8 mouse cellular contexts compared by ENCODE assay signal in the genomic region with DNA sequence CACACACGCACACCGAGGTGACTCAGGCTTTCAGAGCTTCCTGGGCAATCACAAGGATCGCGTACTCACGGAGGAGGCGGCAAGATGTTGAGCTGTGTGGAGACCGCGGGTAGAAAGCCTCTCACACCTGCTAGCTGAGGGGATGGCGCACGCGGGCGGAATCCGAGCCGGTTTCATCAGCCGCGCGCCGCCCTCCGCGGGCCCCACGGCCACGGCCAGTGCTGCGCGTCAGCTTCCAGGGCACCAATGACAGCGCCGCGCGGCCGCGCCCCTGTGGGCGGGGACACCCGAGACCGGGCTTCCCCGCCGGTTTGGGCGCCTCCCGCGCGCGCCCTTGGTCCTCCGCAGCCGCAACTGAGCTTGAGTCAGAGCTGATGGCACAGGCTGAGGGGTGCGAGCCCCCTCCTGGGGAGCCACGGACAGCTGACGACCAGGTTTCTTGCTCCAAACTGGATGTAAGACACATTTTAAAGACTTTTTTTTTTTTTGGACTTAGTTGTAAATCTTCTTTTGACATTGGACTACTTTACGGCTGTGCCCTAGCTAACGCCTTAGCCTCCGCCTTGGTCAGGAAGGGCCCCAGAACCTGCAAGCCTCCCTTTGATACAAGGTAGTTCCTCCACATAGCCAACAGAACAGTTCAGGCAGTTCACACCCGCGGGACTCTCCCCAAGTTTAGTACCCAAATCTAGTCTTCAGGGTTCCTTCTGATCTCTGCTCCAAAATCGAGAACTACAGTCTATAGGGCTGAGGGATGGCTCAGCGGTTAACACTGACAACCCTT. TPM values are rescaled to one million over a fixed set of nuclear protein-coding genes. Genes with fewer than 3 reads are reported as not detected.
DNase-seq lines count a peak whose midpoint lies in the region; ATAC-seq and TF ChIP-seq lines count a peak whose summit lies in the region.

A gene (minus strand): TSS at position 245 of the 784 bp plus-strand sequence.

- H3K9ac ChIP-seq in forebrain, embryonic 15.5 days (replicated peaks): peak within 1 kb of the TSS; percentile 68
- H3K9ac ChIP-seq in lung, embryonic 14.5 days: peak within 1 kb of the TSS; percentile 84

- H3K27ac ChIP-seq in forebrain, embryonic 15.5 days (replicated peaks): peak within 1 kb of the TSS; percentile 51
- peak within 1 kb of the TSS; percentile 83 for H3K27ac ChIP-seq in layer of hippocampus, adult 2 months
- H3K27ac ChIP-seq in lung, embryonic 14.5 days (ENCODE audit: low read depth): 0 out of 2 replicates have a peak within 1 kb of the TSS, but pooled peaks have one; percentile 65
- peak within 1 kb of the TSS; percentile 9 for H3K27ac ChIP-seq in olfactory bulb, adult 2 months (ENCODE audit: insufficient read depth, low read depth, low read length)
- no peak within 1 kb of the TSS; the same call in 1 of the 2 replicates for H3K27ac ChIP-seq in thymus, adult 2 months (ENCODE audit: control insufficient read depth, insufficient read depth, low read length)

- H3K9me3 ChIP-seq in forebrain, embryonic 15.5 days: no peaks in the 10 kb centered on the region
- H3K9me3 ChIP-seq in lung, embryonic 14.5 days (ENCODE audit: low read depth, low read length): no peaks in the 10 kb centered on the region

- DNase-seq in ES-CJ7 (ENCODE audit: low read depth, low spot score): peak; percentile 77
- peak; percentile 79 for DNase-seq in cerebellum, adult 11 months
- DNase-seq in heart, postnatal 25 days (ENCODE audit: low spot score): peak; percentile 85
- DNase-seq in layer of hippocampus, adult 2 months (ENCODE audit: low spot score in 2 of 2): peak; percentile 82 to 83
- peak; percentile 91 for DNase-seq in lung, embryonic 14.5 days
- DNase-seq in thymus, adult 2 months: peak; percentile 90

- TF ChIP-seq CTCF in layer of hippocampus, adult 2 months (conservative IDR thresholded peaks at IDR 0.05): no peak
- TF ChIP-seq CTCF in lung, embryonic 14.5 days (IDR thresholded peaks at IDR 0.05; ENCODE audit: low read depth): no peak
- TF ChIP-seq CTCF in olfactory bulb, adult 2 months (IDR thresholded peaks at IDR 0.05; ENCODE audit: insufficient read depth, low read depth, low read length): no peak
- peak; percentile 49; the same call in 1 of the 2 replicates for TF ChIP-seq CTCF in thymus, adult 2 months (IDR thresholded peaks at IDR 0.05; ENCODE audit: borderline replicate concordance, control insufficient read depth, extremely low read depth, insufficient read depth, low read length, poor library complexity)

- H3K27me3 ChIP-seq in forebrain, embryonic 15.5 days: no peaks in the 10 kb centered on the region
- H3K27me3 ChIP-seq in lung, embryonic 14.5 days (ENCODE audit: insufficient read depth, low read length): no peaks in the 10 kb centered on the region
- no peaks in the 10 kb centered on the region for H3K27me3 ChIP-seq in thymus, adult 2 months (ENCODE audit: control insufficient read depth, insufficient read depth, low read length)

- peak within 1 kb of the TSS; percentile 91 for H3K4me2 ChIP-seq in forebrain, embryonic 15.5 days (replicated peaks)
- H3K4me2 ChIP-seq in lung, embryonic 14.5 days: peak within 1 kb of the TSS; percentile 99

- H3K36me3 ChIP-seq in forebrain, embryonic 15.5 days: no peaks in the 10 kb centered on the region
- no peaks in the 10 kb centered on the region for H3K36me3 ChIP-seq in lung, embryonic 14.5 days (ENCODE audit: insufficient read depth)
- H3K36me3 ChIP-seq in thymus, adult 2 months (ENCODE audit: control insufficient read depth, insufficient read depth, low read length): no peaks in the 10 kb centered on the region

- peak within 1 kb of the TSS; percentile 74 for H3K4me3 ChIP-seq in forebrain, embryonic 15.5 days
- peak within 1 kb of the TSS; percentile 89 for H3K4me3 ChIP-seq in layer of hippocampus, adult 2 months
- H3K4me3 ChIP-seq in lung, embryonic 14.5 days (ENCODE audit: low read depth, low read length): peak within 1 kb of the TSS; percentile 82
- peak within 1 kb of the TSS; percentile 52 for H3K4me3 ChIP-seq in olfactory bulb, adult 2 months (ENCODE audit: insufficient read depth, low read depth, low read length)
- peak within 1 kb of the TSS; percentile 54 for H3K4me3 ChIP-seq in thymus, adult 2 months (ENCODE audit: control insufficient read depth, insufficient read depth, low read length)

- 2% methylated on average over 51 of the region's 52 CpGs for WGBS in forebrain, embryonic 15.5 days
- 2% methylated on average over 52 of the region's 52 CpGs for WGBS in lung, embryonic 14.5 days
- 2% methylated on average over 50 of the region's 52 CpGs for WGBS in olfactory bulb, adult 2 months
- WGBS in thymus, adult 2 months: 1% methylated on average over 52 of the region's 52 CpGs

- intact Hi-C loops in heart, postnatal 25 days (cut with DNase I): no loop called here

- peaks cover 11% of the 10 kb centered on the region; the same call in 1 of the 2 replicates for H3K4me1 ChIP-seq in forebrain, embryonic 15.5 days
- no peaks in the 10 kb centered on the region; the same call in 1 of the 2 replicates for H3K4me1 ChIP-seq in lung, embryonic 14.5 days (ENCODE audit: insufficient read depth)
- H3K4me1 ChIP-seq in olfactory bulb, adult 2 months (ENCODE audit: control insufficient read depth, insufficient read depth, low read length): 0 out of 2 replicates have a peak, but pooled peaks cover 5% of the 10 kb centered on the region
- peaks cover 6% of the 10 kb centered on the region for H3K4me1 ChIP-seq in thymus, adult 2 months (replicated peaks; ENCODE audit: control insufficient read depth, insufficient read depth, low read length)

- ATAC-seq in forebrain, embryonic 15.5 days (replicated peaks): peak; percentile 95
- peak; percentile 95 for ATAC-seq in lung, embryonic 14.5 days (ENCODE audit: insufficient read depth)

- no peak for TF ChIP-seq POLR2A in olfactory bulb, adult 2 months (IDR thresholded peaks at IDR 0.05; ENCODE audit: insufficient read depth, low read depth, low read length)
- peak; percentile 55; the same call in 1 of the 2 replicates for TF ChIP-seq POLR2A in thymus, adult 2 months (IDR thresholded peaks at IDR 0.05; ENCODE audit: control insufficient read depth, extremely low read depth, insufficient read depth, low read length, poor library complexity)

RNA-seq across cellular contexts. Expression of the gene that starts here (rescaled TPM):
- polyA plus RNA-seq in forebrain, embryonic 15.5 days (2015; fragmentation: Nextera tagmentation; extraction: Ambion mirVana): 32.4 and 37.5 TPM in 2 replicates
- total RNA-seq in heart, postnatal 25 days (2021): 10 to 100 TPM; 10.7 to 15.0 TPM
- total RNA-seq in layer of hippocampus, adult 2 months (2021): 10 to 100 TPM; 24.4 to 25.9 TPM
- 28.9 and 31.3 TPM in 2 replicates for polyA plus RNA-seq in lung, embryonic 14.5 days (2014; fragmentation: Nextera tagmentation; extraction: Ambion mirVana)
- polyA plus RNA-seq in olfactory bulb, adult 2 months (2012; ENCODE audit: insufficient read depth, insufficient read length, low replicate concordance, missing spikeins): not detected in 2 replicates
- 12.8 and 17.2 TPM in 2 replicates for polyA plus RNA-seq in thymus, adult 2 months (2012; rRNA removed)

Comparison
In these comparisons a context has a peak if more than half of its experiments do, and no peak if none do; other contexts are left out.
1. RNA of the gene that starts here (polyA plus RNA-seq): 32.4 to 37.5 TPM in forebrain, embryonic 15.5 days, 28.9 to 31.3 TPM in lung, embryonic 14.5 days and 12.8 to 17.2 TPM in thymus, adult 2 months; not detected in olfactory bulb, adult 2 months; every median in the first group is over 10 times any median in the second.
2. Peak in every context shown above with its lines, with median percentiles within 50 percentile points of each other: DNase-seq and H3K4me3 ChIP-seq.